Mouse (Mus musculus): ENCODE measurements at regions not wholly inside any gene's neighbourhood (a gene's known extent, or its start where the extent isn't known, plus 50 kb on each side); places are given as distances from the start of the nearest gene placed in this dataset.

DNA sequence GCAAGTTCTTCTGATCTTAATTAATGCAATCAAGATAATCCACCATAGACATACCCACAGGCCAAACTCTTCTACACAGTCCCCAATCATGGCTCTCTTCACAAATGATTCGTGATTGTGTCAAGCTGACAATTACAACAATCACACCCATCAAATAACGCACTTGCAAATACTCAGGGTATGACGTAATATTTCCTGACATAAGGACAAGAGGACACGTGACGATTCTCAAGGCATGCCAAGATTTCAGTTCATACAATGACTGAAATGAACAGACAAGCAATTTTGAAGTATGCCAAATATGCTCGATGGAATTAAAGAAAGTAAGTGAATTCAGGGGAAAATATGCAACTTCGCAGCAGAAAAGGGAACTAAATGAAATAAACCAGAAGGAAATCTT is 282.1 kb upstream of the Trib2 start:
- DNase-seq = no peak
- intact Hi-C loops (cut with DNase I) = loop anchor here (5.0 kb wide), 1 partner anchor 118 kb away; no protein-coding TSS in a partner anchor

DNA sequence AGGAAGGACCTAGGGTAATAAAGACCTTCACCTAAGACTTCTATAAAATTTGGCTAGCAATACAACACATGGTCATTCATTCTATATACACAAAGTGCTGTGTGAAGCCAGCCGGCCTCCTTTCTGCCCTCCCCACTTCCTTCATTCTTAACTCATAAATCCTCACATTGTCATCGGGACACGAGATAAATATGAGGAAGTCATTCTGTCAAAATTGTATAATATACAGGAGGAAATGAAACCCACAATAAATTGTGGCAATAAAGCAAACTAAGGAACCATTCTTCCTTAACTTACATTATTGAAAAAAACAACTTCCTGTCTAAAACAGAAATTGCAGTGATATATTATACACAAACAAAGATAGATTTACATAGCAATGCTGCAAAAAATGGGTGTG is 275.9 kb upstream of the Trib2 start:
- DNase-seq = no peak
- intact Hi-C loops (cut with DNase I) = no loop called here

DNA sequence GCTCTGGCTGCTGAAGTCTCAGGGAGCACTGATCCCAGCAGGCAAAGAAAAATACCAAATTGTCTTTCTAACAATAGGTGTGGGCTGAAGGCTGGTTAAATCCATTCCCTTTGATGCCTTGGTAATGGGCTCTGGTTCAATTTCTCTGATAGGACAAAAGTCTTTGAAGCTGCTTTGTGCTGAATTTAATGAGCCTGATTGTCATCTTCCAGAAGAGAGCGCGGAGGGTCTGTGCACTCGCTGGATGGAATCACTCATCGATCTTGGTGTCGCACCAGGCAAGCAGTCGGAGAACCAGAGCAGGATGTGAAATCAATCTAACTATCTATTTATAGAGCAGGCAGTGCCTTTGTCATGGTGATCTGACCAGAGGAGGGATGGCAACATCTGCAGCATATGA is 274.6 kb upstream of the Trib2 start:
- intact Hi-C loops (cut with DNase I) = no loop called here
- DNase-seq = no peak

DNA sequence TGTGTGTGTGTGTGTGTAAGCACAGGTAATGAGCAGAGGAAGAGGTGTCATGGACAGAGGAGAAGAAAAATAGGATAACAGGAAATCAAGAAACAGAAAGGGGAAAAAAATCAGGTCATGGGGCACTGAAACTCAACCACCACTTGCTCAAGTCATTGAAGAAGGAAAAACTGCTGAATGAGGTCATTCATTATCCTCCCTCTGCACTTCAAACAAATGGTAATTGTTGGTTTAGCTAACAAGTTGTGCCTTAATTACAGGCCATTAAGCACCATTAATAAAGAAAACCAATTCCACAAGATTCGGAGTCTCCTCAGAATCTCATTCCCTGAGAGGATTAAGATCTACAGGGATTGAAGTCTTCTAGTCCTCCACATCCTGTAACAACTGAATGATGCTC is 266.5 kb upstream of the Trib2 start:
- no peak for DNase-seq
- intact Hi-C loops (cut with DNase I) = no loop called here

DNA sequence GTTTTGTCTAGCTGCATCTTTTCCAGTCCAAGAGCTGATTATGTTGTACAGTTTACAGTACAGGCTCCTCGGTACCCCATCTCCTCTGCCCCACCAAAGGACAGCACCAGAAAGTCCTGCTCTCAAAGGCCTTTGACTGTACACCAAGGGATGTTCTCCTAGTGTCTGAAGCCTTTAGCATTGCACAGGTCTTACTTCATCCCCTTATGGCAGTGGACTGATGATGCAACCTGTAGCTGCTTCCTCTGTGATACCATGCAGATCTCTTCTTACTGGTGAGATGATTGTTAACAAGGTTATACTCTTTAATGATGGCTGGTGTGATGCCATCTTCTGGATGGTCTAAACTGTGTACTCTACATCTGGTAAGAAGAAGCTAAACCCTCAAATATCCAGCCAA is 260.5 kb upstream of the Trib2 start:
- no peak for DNase-seq
- intact Hi-C loops (cut with DNase I) = no loop called here

DNA sequence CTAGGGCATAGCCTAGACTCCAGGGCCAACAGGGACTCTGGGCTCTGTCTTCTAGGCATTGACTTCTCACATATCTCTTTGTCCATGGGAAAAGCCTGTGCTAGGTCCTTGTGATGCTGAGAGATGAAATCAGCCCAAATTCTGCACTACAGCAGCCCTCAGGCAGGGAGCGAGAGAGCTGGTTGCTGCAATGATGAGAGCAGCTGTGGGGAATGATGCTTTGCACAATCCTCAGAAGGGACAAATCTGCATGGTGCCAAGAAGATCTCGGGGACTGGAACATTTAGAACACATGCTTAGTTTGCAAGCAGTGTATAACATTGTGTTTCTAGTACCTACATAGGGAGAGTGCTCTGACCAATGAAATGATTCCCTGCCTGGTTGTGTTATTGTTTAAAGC is 259.2 kb upstream of the Trib2 start:
- intact Hi-C loops (cut with DNase I) = no loop called here
- no peak for DNase-seq

DNA sequence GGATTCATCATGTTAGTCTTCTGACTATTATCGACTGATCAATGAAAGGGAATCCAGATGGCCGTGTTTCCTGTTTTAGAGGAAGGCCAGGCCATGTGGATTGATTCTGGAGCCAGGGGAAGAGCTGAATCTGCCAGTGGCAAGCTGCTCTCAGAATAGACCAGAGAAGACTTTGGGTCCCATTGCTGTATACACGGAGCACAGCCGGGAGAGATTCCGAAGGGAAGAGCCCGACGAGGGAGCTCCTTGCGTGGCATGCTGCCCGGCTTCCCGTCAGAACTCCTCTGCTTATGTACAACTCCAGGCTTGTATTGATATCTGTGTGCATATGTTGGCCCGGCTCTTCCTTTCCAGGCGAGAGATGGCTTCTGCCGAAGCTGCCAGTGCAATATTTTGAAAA is 252.2 kb upstream of the Trib2 start:
- DNase-seq = no peak
- intact Hi-C loops (cut with DNase I) = no loop called here

DNA sequence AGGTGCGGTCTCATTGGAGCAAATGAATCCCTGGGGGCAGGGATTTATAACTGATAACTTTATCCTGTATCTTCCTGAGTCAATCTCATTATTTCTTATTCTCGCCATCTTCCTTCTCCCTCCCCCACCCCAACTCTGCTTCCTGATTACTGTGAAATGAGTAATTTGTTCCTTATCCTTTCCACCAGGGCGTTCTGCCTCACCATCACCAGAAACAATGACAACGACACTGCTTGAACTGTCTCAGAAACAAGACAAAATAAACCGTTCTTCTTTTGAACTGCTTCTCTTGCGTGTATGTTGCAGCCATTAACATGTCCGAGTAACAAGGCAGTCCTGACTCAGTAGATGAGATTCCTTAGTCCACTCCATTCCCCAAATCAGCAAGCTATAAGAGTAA is 246.0 kb upstream of the Trib2 start:
- DNase-seq = no peak
- intact Hi-C loops (cut with DNase I) = no loop called here

DNA sequence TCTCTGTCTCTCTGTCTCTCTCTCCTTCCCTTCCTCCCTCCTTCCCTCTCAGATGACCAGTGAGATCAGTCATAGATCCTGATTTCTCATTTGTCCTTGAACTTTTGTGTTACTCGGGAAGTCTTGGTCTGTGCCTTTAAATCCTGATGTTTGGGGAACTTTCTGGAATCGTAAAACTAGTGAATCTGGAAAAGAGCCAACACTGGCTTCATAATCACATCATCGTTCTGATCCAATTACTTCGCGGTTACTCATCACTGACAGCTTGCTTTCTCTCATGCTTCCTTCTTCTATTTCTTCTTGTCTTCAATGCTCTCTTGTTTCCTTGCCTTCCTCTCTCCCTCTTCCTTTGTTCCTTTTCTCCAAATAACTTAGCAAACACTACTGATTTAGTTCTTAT is 243.7 kb upstream of the Trib2 start:
- DNase-seq = no peak
- intact Hi-C loops (cut with DNase I) = no loop called here

DNA sequence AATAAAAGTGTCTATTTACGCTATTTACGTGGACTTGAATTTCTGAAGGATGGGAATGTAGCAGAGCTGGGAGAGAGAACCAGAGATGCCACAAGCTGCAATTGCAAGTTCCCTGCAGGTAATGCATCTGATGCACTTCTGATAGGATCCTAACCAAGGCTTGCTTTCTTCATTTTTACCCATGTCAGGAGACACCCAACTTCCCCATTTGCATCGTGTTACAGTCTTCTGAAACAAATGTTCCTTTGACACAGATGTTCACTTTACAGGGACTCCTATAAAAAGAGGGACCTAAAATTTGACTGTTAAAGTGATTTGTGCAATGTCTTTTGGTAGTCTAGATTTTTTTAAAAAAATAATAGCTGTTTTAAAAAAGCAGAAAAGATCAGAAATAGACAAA is 241.5 kb upstream of the Trib2 start:
- no peak for DNase-seq
- intact Hi-C loops (cut with DNase I) = no loop called here

DNA sequence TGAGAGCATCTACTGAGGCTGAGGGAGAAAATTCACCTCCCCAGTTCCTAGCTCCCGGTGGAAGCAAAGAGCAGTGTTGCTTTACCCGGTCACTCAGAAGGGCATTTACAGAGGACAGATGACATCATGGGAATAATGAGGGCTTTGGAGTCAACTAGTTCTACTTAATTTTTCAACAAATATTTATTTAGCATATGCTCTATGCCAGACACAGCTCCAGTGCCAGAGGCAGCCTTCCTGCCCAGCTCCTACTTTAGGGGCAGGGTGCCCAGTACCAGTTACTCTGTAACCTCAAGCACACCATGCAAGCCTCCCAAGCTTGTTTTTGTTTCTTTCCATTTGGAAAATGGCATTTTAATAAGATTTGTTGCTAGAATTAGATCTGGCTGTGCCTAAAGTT is 240.1 kb upstream of the Trib2 start:
- intact Hi-C loops (cut with DNase I) = no loop called here
- no peak for DNase-seq

DNA sequence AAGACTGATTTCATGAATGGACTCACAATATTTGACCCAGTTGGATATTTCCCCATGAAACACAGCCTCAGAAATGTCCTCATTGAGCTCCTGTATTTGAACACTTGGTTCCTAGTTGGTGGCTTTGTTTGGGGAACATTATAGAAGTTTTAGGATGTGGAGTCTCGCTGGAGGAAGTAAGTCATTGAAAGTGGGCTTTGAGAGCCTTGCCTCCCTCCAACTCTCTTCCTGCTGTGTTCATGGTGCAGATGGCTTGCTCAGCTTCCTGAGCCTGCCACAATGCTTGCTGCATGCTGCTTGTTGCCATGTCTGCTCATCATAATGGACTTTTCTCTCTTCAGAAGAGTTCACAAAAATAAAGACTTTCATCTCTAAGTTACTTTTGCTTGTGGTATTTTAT is 239.5 kb upstream of the Trib2 start:
- intact Hi-C loops (cut with DNase I) = no loop called here
- no peak for DNase-seq

DNA sequence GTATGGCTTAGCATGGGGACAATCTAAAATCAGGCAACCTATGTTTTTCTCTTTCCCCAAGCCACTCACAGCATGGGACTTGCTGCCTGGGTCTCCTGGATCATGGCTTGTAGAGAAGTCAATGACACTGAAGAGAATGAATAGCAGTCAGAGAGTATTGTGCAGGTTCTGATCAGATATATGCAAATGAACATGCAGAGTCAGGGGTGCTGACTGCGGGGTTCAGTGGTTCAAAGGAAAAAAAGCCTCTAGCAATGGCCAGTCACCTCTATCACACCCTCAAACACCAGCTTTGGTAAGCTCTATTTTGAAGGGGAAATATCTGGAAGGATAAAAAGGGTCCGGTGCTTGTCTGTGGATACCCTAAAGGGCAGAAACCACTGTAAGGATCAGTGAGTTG is 237.9 kb upstream of the Trib2 start:
- no peak for DNase-seq
- intact Hi-C loops (cut with DNase I) = no loop called here

DNA sequence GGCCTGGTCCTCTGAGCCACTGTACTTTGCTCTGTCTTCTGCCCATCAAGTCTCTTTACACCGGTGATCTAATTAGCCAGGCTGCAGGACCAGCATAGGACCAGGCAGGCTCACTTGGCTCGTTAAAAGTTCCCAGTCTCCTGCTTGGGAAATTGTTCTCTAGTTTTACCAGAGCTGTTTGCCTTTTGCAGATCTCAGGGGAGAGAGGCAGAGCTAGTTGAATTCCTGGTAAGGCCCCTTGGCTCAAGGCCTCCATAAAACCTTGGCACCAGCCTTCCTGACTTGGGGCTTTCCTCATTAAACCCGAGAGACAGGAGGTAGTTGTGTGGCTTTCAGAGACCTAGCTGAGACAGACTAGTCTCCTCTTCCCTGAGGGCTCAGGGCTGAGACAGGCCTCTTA is 237.0 kb upstream of the Trib2 start:
- intact Hi-C loops (cut with DNase I) = no loop called here
- no peak for DNase-seq

DNA sequence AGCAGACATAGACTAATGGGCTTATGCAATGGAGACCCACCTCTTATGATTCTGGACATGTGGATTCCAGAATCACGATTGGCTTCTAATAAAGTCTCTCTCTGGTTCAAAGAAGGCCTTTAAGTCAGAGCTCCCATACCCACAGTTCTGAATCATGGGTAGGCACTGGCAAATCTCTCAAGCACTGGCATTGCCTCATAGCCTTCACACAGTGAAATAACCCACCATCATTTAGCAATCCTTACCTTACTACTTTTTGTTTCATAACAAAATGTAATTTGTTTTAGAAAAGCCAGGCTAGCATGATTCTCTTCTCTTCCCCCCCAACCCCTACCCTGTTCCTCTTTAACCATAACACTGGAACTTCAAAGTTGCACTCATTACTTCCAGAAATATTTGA is 236.3 kb upstream of the Trib2 start:
- intact Hi-C loops (cut with DNase I) = no loop called here
- DNase-seq = no peak

DNA sequence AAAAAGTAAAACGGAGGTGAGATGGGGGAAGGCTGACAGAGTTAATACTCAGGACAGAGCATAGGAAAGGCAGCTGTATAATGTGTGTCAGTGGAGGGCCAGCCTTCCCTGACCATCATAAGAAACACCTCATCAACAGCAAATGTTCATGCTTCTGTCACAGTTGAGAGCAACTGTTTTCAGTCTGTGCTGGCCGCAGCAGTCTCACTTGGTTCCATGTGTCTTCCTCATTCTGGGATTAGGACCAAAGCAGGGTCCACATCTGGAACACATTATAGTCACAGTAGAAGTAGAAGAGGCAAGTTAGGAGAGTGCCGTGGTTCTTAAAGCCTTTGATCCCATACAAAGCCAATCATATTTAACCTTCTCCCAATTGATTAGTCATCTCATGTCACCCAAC is 235.6 kb upstream of the Trib2 start:
- no peak for DNase-seq
- intact Hi-C loops (cut with DNase I) = no loop called here

DNA sequence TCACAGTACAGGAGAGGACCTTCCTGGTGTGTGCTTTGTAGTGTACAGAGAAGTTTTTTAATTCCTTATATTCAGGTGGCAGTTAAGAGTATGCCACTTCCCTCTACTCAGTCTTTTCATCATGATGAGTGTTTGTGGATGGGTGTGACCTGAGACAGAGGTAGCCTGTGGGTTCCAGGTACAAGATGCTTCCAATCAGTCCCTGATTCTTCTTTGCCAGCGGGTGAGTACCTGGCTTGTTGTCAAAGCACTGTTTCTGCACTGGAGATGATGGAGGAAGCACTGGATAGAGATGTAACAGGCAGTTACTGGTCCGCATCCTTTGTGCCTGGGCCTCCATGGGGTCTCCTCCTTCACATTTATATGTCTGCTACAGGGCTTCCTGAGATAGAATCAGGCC is 234.7 kb upstream of the Trib2 start:
- no peak for DNase-seq
- intact Hi-C loops (cut with DNase I) = no loop called here

DNA sequence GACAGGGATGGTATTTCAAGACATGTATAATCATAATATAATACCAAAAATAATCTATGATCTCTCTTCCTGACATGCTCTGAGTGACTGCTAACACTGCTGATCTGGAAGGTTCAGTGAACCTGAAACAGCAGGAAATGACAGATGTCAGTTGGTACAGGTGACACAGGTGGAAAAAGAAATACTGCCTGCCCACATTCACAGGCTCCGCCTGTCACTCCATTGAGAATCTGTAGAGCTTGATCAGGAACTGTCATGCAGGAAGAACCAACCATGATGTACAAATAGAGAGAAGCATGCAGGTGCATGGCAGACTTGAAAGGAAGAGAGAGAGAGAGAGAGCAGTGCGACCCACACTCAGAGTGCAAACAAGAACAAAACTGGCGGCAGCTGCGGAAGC is 232.8 kb upstream of the Trib2 start:
- intact Hi-C loops (cut with DNase I) = no loop called here
- no peak for DNase-seq

DNA sequence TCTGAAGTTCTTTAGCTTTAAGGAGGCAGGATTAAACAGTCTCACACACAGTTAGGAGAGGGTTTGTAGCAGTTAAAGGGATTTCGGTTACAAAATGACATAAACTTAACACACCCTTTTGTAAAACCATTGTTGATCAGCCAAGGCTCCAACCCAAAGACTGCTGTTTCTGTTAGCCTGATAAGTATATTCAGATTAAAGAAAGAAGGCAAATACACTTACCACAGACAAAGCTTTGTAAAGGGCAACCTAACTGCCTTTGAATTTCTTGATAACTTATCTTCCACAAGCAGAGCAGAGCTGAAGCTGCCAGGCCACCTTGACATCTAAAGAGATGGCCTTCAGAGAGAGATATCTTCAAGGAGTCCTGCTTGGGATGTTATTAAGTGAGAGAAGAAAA is 229.9 kb upstream of the Trib2 start:
- intact Hi-C loops (cut with DNase I) = no loop called here
- DNase-seq = no peak

DNA sequence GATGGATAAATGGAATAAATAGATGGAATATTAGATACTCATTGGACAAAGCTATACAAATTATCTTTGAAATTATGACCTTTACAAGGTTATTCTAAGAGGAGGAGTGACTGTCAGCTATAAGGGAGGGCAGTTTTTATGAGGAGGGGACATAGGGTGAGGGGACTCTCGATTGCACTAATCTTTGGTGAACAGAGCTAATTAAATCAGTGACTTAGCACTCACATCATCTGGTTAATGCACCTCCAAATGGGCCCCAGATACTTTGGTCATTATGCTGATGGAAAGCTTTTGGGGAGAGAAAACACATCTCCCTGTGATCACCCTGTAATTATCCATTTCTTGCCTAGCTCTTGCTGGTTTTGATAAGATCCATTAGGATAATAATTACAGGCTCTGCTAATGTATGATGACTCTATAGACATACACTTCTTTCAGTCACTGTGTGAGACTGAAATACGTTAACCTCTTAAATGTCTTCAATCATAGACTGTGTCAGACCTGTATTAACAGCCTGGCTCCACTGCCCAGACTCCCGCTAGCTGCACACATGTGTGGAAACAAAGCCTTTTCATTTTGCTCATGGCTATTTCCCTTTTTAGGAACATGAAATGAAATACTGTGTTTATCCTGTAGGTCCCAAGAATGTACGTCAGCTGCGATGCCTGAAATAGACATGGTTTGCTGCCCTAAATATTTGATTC is 229.2 kb upstream of the Trib2 start:
- DNase-seq = no peak
- intact Hi-C loops (cut with DNase I) = no loop called here

DNA sequence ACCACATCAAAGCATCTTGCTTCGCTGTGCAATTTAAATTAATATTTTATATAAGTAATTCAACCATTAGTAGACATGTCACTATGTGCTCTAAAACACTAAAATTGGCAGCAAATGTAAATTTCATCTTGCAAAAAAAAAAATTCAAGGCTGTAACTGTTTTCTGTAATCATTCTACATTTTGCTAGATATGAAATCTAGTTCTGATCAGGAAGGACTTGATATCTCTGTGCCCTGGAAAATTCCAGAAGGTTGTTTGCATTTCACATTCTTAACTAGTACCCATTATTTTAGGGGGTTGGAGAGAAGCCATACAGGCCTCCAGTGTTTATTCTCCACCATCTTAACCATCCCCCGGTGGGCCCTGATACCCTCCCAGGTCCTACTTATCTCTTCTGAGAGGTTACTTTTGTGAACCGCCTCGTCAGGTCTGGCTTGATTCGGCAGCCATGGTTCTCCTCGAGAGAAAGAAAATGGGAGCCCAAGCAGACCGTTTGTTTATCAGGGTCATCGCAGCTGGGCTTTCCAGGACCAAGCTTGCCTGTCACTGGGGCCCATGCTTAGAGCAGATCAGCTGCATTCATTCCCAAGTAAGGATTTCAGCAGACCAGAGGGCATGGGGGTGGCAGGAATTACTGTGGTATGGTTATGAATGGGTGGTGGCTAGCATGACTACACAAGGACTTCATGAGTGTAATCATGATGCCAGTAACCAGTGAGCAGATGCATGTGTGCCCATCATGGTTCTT is 226.9 kb upstream of the Trib2 start:
- intact Hi-C loops (cut with DNase I) = no loop called here
- DNase-seq = no peak

DNA sequence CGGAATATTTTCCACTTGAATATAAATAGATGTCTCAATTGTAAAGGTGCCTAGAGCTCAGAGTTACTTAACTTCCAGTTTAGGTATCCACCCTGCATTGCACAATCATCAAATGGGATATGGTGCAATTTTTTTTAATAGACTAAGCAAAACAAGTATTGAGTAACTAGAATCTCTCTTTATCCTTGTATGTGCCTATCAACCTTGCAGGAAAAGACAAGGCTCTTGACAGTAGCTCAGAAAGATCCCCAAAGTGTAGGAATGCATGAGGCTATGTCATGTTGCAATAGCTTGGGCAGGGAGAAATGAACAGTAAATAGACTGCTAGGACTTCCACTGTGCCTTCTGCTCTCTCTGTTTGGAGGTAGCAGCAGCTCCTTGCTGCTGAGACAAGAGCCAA is 225.6 kb upstream of the Trib2 start:
- DNase-seq = no peak
- intact Hi-C loops (cut with DNase I) = no loop called here

DNA sequence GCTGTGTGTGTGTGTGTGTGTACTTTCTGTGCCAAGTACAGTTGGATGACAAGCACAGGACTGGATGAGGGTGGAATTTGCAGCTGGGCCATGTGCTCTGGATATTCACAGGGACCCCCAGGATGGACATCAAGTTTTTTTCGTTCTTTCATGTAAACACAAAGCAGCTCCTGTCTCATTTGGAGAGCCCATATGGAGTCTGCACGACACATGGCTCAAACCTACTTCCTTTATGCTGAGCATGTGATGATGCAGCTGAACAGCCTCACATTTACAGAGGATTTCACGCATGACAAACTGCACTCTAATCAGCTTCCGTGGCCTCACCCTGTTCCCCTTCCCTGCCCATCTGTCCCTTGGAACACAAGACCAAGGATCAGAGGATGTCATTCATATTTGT is 224.4 kb upstream of the Trib2 start:
- peak; percentile 7 for DNase-seq
- intact Hi-C loops (cut with DNase I) = no loop called here

Measured in left cerebral cortex, postnatal 4 days (tissue).